Mouse (Mus musculus): ENCODE data around the gene Rd3. TPM values are rescaled to one million over a fixed set of nuclear protein-coding genes. Genes with fewer than 3 reads are reported as not detected.

The Rd3 gene
- 3.0 and 4.0 TPM in 2 replicates for polyA plus RNA-seq (2015; fragmentation: Nextera tagmentation; extraction: Ambion mirVana)

GRCm38 (mm10) chr1:191977187-191977586, at the start of gene Rd3:
Rd3 (plus strand) TSS chr1:191977370.
- H3K4me1 ChIP-seq (replicated peaks), result peaks cover 15% of the 10 kb centered on the region
- no peak within 1 kb of the TSS for H3K9ac ChIP-seq
- H3K27me3 ChIP-seq, result no peaks in the 10 kb centered on the region
- H3K9me3 ChIP-seq, result no peaks in the 10 kb centered on the region
- no peak within 1 kb of the TSS for H3K4me2 ChIP-seq
- no peak within 1 kb of the TSS for H3K27ac ChIP-seq (replicated peaks)
- 32% methylated on average over 5 of the region's 5 CpGs for WGBS
- H3K4me3 ChIP-seq, result no peak within 1 kb of the TSS
- peak; percentile 42 for ATAC-seq (ENCODE audit: low FRiP score, low read depth)
- H3K36me3 ChIP-seq, result no peaks in the 10 kb centered on the region

- no peak for ATAC-seq (ENCODE audit: low FRiP score, low read depth)
- Histone ChIP-seq H3K36me3 (no peaks in the 10 kb centered on the region), H3K4me3 (no peak overlapping the region), H3K9me3 (no peaks in the 10 kb centered on the region), H3K27ac (replicated peaks) (no peak overlapping the region), H3K9ac (no peak overlapping the region), H3K4me2 (no peak overlapping the region), H3K4me1 (replicated peaks) (no peaks in the 10 kb centered on the region), H3K27me3 (no peaks in the 10 kb centered on the region)
- WGBS, result 81% methylated on average over 7 of the region's 7 CpGs
Observed at GRCm38 (mm10) chr1:191928345-191928744, 48.8 kb upstream of the Rd3 start.

GRCm38 (mm10) chr1:191929065-191929464, 48.1 kb upstream of the Rd3 start:
- no peak overlapping the region for H3K9ac ChIP-seq
- H3K27me3 ChIP-seq, result no peaks in the 10 kb centered on the region
- no peaks in the 10 kb centered on the region for H3K4me1 ChIP-seq (replicated peaks)
- WGBS, result 84% methylated on average over 8 of the region's 8 CpGs
- H3K27ac ChIP-seq (replicated peaks), result no peak overlapping the region
- no peaks in the 10 kb centered on the region for H3K9me3 ChIP-seq
- no peak for ATAC-seq (ENCODE audit: low FRiP score, low read depth)
- H3K4me2 ChIP-seq, result no peak overlapping the region
- H3K36me3 ChIP-seq, result no peaks in the 10 kb centered on the region
- H3K4me3 ChIP-seq, result no peak overlapping the region

- Histone ChIP-seq H3K27ac (replicated peaks) (no peak overlapping the region), H3K9me3 (no peaks in the 10 kb centered on the region), H3K9ac (no peak overlapping the region), H3K4me2 (no peak overlapping the region), H3K36me3 (no peaks in the 10 kb centered on the region), H3K4me1 (replicated peaks) (no peaks in the 10 kb centered on the region), H3K4me3 (no peak overlapping the region), H3K27me3 (no peaks in the 10 kb centered on the region)
- WGBS, result 68% methylated on average over 12 of the region's 12 CpGs
- no peak for ATAC-seq (ENCODE audit: low FRiP score, low read depth)
Observed at GRCm38 (mm10) chr1:191929897-191930524, 47.2 kb upstream of the Rd3 start.

DNA sequence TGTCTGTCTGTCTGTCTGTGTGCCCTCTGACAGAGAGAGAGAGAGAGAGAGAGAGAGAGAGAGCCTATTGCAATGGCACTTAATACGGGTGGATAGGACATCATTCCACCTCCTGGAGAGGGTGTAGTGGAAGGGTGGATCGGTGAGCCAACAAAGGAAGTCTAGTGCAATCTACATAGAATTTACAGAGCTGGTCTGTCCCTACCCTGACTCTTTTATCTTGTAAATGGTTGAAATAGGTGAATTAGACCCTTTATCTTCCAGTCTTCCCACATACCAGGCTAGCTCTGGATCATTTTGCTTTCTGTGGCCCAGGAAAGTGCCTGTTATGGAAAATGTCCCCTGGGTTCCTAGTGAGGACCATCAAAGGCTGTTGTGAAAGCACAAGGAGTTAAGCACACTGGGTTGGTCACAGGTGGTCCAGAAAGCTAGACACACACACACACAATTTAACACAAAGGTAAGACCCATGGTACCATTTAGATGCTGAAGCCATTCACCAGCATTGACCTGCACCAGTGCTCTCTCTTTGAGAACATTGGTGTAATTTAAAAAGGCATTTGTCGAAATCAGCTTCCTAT, 46.6 kb upstream of the Rd3 start:
- WGBS, result 69% methylated on average over 3 of the region's 3 CpGs
- Histone ChIP-seq H3K4me3 (no peak overlapping the region), H3K9ac (no peak overlapping the region), H3K4me1 (replicated peaks) (no peaks in the 10 kb centered on the region), H3K27ac (replicated peaks) (no peak overlapping the region), H3K4me2 (no peak overlapping the region), H3K36me3 (no peaks in the 10 kb centered on the region), H3K27me3 (no peaks in the 10 kb centered on the region), H3K9me3 (no peaks in the 10 kb centered on the region)
- no peak for ATAC-seq (ENCODE audit: low FRiP score, low read depth)

DNA sequence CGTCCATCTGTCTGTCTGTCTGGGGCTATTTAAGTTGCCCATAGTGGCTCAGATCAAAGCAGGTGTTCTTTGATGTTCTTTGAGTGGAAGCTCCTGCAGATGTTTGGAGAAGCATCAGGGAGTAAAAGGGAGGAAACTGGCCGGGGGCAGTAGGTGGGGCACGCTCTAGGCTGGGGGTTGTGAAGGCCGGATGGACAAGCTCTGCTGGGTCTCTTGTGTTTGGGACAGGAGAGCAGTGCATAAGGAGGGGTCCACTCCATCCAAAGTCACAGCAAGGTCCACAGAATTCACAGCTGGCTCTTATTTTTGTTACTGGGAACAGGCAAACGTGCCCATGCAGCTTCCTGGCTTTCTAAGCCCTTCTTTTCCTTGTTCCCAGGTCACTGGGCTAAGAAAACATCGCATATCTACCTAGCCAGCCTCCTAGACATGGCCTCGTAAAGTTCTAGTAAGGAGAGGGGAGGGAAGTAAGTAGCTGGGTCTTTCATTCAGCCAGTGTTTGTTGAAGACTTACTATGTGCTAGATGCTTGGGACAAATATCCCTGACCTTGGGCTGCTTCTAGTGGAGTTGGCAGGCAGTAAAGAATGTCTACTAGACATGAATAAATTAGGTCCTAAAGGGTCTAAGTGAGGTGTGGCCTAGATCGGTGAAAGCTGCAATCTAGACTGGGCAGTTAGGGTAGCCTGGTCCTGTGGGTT, 44.7 kb upstream of the Rd3 start:
- Histone ChIP-seq H3K36me3 (no peaks in the 10 kb centered on the region), H3K9me3 (no peaks in the 10 kb centered on the region), H3K4me2 (no peak overlapping the region), H3K27me3 (no peaks in the 10 kb centered on the region), H3K4me3 (no peak overlapping the region), H3K4me1 (replicated peaks) (no peaks in the 10 kb centered on the region), H3K27ac (replicated peaks) (no peak overlapping the region), H3K9ac (no peak overlapping the region)
- ATAC-seq (ENCODE audit: low FRiP score, low read depth), result no peak
- 78% methylated on average over 8 of the region's 8 CpGs for WGBS

- H3K36me3 ChIP-seq, result no peaks in the 10 kb centered on the region
- H3K27ac ChIP-seq (replicated peaks), result no peak overlapping the region
- no peaks in the 10 kb centered on the region for H3K27me3 ChIP-seq
- ATAC-seq (ENCODE audit: low FRiP score, low read depth), result no peak
- no peaks in the 10 kb centered on the region for H3K4me1 ChIP-seq (replicated peaks)
- H3K4me2 ChIP-seq, result no peak overlapping the region
- 84% methylated on average over 4 of the region's 4 CpGs for WGBS
- H3K9me3 ChIP-seq, result no peaks in the 10 kb centered on the region
- no peak overlapping the region for H3K9ac ChIP-seq
- no peak overlapping the region for H3K4me3 ChIP-seq
Observed at GRCm38 (mm10) chr1:191932986-191933632, 44.1 kb upstream of the Rd3 start.

DNA sequence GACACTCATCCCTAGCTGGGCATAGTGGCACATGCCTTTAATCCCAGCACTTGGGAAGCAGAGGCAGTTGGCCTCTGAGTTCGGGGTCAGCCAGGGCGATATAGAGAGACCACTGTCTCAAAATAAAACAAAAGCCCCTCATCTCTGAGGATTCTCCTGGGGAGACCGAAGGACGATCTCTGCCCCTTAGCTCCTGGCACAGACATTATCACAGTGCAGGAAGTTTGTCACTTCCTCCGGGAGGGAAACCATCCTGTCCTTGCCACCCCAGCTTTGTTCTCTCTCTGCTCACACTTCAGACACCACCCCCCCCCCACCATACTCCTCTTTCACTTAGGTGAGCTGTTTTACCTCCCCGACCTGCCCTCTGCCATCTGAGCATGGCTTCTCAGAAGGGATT, 33.5 kb upstream of the Rd3 start:
- no peak overlapping the region for H3K9ac ChIP-seq
- H3K4me3 ChIP-seq, result no peak overlapping the region
- ATAC-seq (ENCODE audit: low FRiP score, low read depth), result no peak
- no peak overlapping the region for H3K27ac ChIP-seq (replicated peaks)
- H3K27me3 ChIP-seq, result no peaks in the 10 kb centered on the region
- no peaks in the 10 kb centered on the region for H3K9me3 ChIP-seq
- no peaks in the 10 kb centered on the region for H3K36me3 ChIP-seq
- H3K4me2 ChIP-seq, result no peak overlapping the region
- WGBS, result 86% methylated on average over 6 of the region's 6 CpGs
- no peaks in the 10 kb centered on the region for H3K4me1 ChIP-seq (replicated peaks)

- H3K9me3 ChIP-seq, result no peaks in the 10 kb centered on the region
- H3K27ac ChIP-seq (replicated peaks), result no peak overlapping the region
- 91% methylated on average over 8 of the region's 8 CpGs for WGBS
- H3K4me2 ChIP-seq, result no peak overlapping the region
- H3K36me3 ChIP-seq, result no peaks in the 10 kb centered on the region
- H3K4me3 ChIP-seq, result no peak overlapping the region
- no peaks in the 10 kb centered on the region for H3K27me3 ChIP-seq
- no peak overlapping the region for H3K9ac ChIP-seq
- H3K4me1 ChIP-seq (replicated peaks), result no peaks in the 10 kb centered on the region
- ATAC-seq (ENCODE audit: low FRiP score, low read depth), result no peak
Observed at GRCm38 (mm10) chr1:191945341-191945740, 31.8 kb upstream of the Rd3 start.

DNA sequence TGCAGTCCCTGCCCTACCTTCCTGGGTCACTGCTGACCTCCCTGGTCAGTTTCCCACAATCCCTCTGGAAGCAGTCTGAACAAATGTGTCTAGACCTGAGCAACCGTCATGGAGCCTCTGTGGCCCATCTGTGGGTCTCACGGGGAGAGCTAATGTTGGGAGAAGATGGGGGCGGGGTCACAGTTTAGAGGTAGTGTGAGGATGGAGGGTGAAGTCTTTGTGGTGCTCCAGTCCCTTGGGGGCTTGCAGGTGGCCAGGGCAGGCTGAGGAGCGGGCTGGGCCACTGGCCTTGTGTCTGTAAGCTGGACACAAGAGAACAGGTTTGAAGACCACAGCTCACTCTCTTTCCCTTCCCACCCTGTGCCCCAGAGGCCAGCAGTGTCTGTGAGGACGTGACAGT, 31.4 kb upstream of the Rd3 start:
- Histone ChIP-seq H3K4me1 (replicated peaks) (no peaks in the 10 kb centered on the region), H3K27me3 (no peaks in the 10 kb centered on the region), H3K4me2 (no peak overlapping the region), H3K9me3 (no peaks in the 10 kb centered on the region), H3K36me3 (no peaks in the 10 kb centered on the region), H3K9ac (no peak overlapping the region), H3K27ac (replicated peaks) (no peak overlapping the region), H3K4me3 (no peak overlapping the region)
- ATAC-seq (ENCODE audit: low FRiP score, low read depth), result no peak
- 82% methylated on average over 5 of the region's 5 CpGs for WGBS

DNA sequence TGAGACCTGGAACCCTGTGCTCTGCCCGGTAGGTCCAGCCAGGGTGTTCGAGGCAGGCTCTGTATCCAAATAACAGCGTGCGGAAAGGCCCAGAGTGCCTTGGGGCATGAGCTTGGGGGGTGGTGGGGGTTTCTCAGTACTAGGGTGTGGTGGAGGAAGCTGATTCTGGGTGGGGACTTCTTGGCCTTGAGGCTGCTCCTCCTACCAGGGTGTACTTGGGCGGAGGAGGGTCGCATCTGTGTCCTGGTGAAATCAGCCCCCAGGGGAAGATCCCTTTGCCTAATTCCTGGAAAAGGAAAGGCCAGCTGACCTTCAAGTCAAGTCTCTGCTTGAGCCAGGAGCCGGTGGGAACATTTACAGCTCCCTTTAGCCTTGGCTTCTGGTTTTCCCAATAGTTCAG, 30.9 kb upstream of the Rd3 start:
- no peak overlapping the region for H3K27ac ChIP-seq (replicated peaks)
- no peaks in the 10 kb centered on the region for H3K27me3 ChIP-seq
- H3K4me3 ChIP-seq, result no peak overlapping the region
- H3K36me3 ChIP-seq, result no peaks in the 10 kb centered on the region
- 87% methylated on average over 7 of the region's 7 CpGs for WGBS
- no peaks in the 10 kb centered on the region for H3K9me3 ChIP-seq
- H3K4me2 ChIP-seq, result no peak overlapping the region
- H3K4me1 ChIP-seq (replicated peaks), result no peaks in the 10 kb centered on the region
- H3K9ac ChIP-seq, result no peak overlapping the region
- ATAC-seq (ENCODE audit: low FRiP score, low read depth), result no peak

DNA sequence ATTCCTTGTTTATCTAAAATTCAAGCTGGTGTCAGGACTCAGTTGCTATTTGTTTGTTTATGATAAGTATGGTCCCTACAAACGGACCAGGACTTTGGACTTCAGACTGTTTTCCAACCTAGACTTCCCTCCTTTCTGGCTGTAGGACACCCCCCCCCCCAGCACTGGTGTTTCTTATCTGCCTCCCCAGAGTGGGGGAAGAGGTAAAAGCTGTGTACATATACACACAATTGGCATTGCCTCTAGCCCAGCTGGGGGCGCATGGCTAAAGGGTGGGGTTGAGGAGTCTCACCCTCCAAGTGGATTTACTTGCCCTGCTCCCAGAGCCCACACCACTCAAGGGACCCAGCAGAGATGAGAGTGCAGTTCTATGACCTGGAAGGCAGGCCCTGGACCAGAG, 30.3 kb upstream of the Rd3 start:
- no peak overlapping the region for H3K4me2 ChIP-seq
- H3K4me1 ChIP-seq (replicated peaks), result no peaks in the 10 kb centered on the region
- H3K4me3 ChIP-seq, result no peak overlapping the region
- WGBS, result 89% methylated on average over 2 of the region's 2 CpGs
- H3K27ac ChIP-seq (replicated peaks), result no peak overlapping the region
- no peaks in the 10 kb centered on the region for H3K9me3 ChIP-seq
- H3K27me3 ChIP-seq, result no peaks in the 10 kb centered on the region
- H3K36me3 ChIP-seq, result no peaks in the 10 kb centered on the region
- no peak for ATAC-seq (ENCODE audit: low FRiP score, low read depth)
- H3K9ac ChIP-seq, result no peak overlapping the region
